Mouse (Mus musculus) midbrain, postnatal 0 days (tissue): ENCODE measurements around the gene I830077J02Rik. TPM values are rescaled to one million over a fixed set of nuclear protein-coding genes. Genes with fewer than 3 reads are reported as not detected.

Source experiments
- ATAC-seq: fragments of 200-750 bp; cut with Nextera tagmentation; 2 replicates; pipeline ENCODE4 v1.8.0; 2017; ENCODE audit warnings: moderate number of reproducible peaks, mild to moderate bottlenecking, moderate TSS enrichment, moderate library complexity; ENCODE audit not compliant: low FRiP score
- DNase-seq: peaks from one replicate; pipeline ENCODE4 v3.0.0-alpha.2; 2015; ENCODE audit warnings: low spot score
- H3K27ac ChIP-seq: fragments of 300-500 bp; sonication (generic); 2 replicates; pipeline ENCODE4 v1.5.1; 2014; ENCODE audit warnings: low read depth, mild to moderate bottlenecking, low read length, mixed read lengths
- H3K27me3 ChIP-seq: fragments of 300-500 bp; sonication (generic); 2 replicates; pipeline ENCODE4 v1.6.1; 2014; ENCODE audit warnings: low read length, control low read depth, mixed read lengths; ENCODE audit not compliant: insufficient read depth
- H3K36me3 ChIP-seq: fragments of 300-500 bp; sonication (generic); 2 replicates; pipeline ENCODE4 v1.6.1; 2014; ENCODE audit warnings: low read length, control low read depth, mixed read lengths; ENCODE audit not compliant: insufficient read depth
- H3K4me1 ChIP-seq: fragments of 300-500 bp; sonication (generic); 2 replicates; pipeline ENCODE4 v1.6.1; 2014; ENCODE audit warnings: mild to moderate bottlenecking, control low read depth, antibody characterized with exemption, low read length, mixed read lengths; ENCODE audit not compliant: insufficient read depth
- H3K4me2 ChIP-seq: fragments of 300-500 bp; sonication (generic); 2 replicates; pipeline ENCODE4 v1.6.1; 2014; ENCODE audit warnings: low read depth, mild to moderate bottlenecking, low read length, mixed read lengths; ENCODE audit not compliant: poor library complexity, severe bottlenecking
- H3K4me3 ChIP-seq: fragments of 300-500 bp; sonication (generic); 2 replicates; pipeline ENCODE4 v1.5.1; 2014; ENCODE audit warnings: low read depth, mild to moderate bottlenecking, low read length, moderate library complexity
- H3K9ac ChIP-seq: fragments of 300-500 bp; sonication (generic); replicated peaks from 2 replicates; pipeline ENCODE4 v1.6.1; 2014; ENCODE audit warnings: mild to moderate bottlenecking, low read length, moderate library complexity, mixed read lengths; ENCODE audit not compliant: poor library complexity, severe bottlenecking
- H3K9me3 ChIP-seq: fragments of 300-500 bp; sonication (generic); 2 replicates; pipeline ENCODE4 v1.6.1; 2016; ENCODE audit warnings: low read length, control low read depth
- CTCF ChIP-seq: IDR thresholded peaks from 2 replicates; pipeline ENCODE4 v1.5.1; 2016; ENCODE audit warnings: antibody characterized with exemption, mild to moderate bottlenecking
- WGBS: fragments of 180-500 bp; shearing (Covaris S2); extraction: QIAGEN DNeasy Blood & Tissue Kit; methylation state at CpG from one replicate; pipeline ENCODE4 v1.1.7; 2014; 5-methylcytosine and 5-hydroxymethylcytosine counted together
- polyA plus RNA-seq: library from polyadenylated mRNA; unstranded; fragments of >200 nt; fragmentation: Nextera tagmentation; extraction: Ambion mirVana; gene quantifications from 2 replicates; pipeline ENCODE4 v1.2.1, GENCODE M21; 2015
- total RNA-seq: library from RNA; depleted of rRNA; stranded (reverse); fragments of >200 nt; gene quantifications from 2 replicates; pipeline ENCODE4 v1.2.3, GENCODE M21; 2014

I830077J02Rik gene
- total and polyA plus RNA-seq, 2 experiments from 2014 or later: 0.25 to 1.0 TPM

DNA sequence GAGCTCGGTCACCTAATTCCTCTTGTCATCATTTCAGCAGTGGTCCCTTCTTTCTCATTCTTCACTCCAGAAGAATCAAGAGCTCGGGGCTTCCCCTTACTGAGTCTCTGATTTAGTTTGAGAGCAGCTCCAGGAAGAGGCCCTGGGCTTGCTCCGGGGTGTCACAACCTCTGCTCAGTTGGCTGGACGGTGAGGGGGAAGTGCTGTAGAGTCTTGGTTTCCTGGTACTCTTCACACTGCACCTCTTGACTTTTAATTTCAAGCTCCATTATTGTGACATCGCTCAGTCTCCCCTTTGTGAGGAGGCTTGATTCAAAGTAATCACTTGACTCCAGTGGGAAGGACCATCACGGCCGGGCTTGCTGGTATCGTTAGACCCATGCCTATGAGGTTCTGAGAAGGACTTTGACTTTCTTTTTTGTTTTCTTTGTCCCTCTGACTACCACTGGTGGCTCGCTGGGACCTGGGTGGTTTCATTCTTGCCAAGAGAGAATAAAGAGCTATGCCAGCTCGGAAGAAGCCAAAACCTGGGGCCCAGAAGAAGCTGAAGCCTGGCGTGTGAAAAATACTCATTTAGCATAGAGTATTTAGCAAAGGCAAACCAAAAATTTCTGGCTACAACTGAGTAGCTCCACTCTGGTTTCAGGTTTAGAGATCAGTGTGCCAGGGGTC lies 21.8 kb downstream of the I830077J02Rik start:
- Histone ChIP-seq H3K27me3 (no peaks in the 10 kb centered on the region), H3K4me3 (no peak overlapping the region), H3K27ac (no peak overlapping the region), H3K4me1 (no peaks in the 10 kb centered on the region), H3K36me3 (no peaks in the 10 kb centered on the region), H3K4me2 (no peak overlapping the region), H3K9me3 (no peaks in the 10 kb centered on the region), H3K9ac (no peak overlapping the region)
- ATAC-seq: no peak
- WGBS: 81% methylated on average over 11 of the region's 11 CpGs
- TF ChIP-seq CTCF: no peak
- DNase-seq: no peak

DNA sequence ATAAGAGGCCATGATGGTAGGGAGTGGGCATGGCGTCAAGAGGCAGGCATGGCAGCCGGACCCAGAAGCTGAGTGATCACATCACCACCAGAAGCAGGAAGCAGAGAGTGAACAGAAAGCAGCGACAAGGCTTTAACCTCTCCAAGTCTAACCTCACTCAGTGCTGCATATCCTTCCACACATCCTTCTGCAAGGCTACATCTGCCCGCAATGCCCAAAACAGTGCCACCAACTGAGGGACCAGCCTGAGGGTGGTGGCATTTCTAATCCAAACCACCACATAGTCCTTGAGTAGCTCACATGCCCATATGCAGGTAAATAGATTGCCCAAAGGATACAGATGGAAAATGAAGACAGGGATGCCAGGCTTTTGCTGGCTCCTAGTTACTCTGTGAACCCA lies 23.5 kb downstream of the I830077J02Rik start:
- H3K36me3 ChIP-seq: no peaks in the 10 kb centered on the region
- no peak overlapping the region for H3K4me3 ChIP-seq
- no peak for TF ChIP-seq CTCF
- no peak overlapping the region for H3K4me2 ChIP-seq
- H3K9ac ChIP-seq: no peak overlapping the region
- no peaks in the 10 kb centered on the region for H3K9me3 ChIP-seq
- no peak overlapping the region for H3K27ac ChIP-seq
- DNase-seq (no peak), ATAC-seq (no peak)
- WGBS: 95% methylated on average over 4 of the region's 4 CpGs
- no peaks in the 10 kb centered on the region for H3K4me1 ChIP-seq
- no peaks in the 10 kb centered on the region for H3K27me3 ChIP-seq

DNA sequence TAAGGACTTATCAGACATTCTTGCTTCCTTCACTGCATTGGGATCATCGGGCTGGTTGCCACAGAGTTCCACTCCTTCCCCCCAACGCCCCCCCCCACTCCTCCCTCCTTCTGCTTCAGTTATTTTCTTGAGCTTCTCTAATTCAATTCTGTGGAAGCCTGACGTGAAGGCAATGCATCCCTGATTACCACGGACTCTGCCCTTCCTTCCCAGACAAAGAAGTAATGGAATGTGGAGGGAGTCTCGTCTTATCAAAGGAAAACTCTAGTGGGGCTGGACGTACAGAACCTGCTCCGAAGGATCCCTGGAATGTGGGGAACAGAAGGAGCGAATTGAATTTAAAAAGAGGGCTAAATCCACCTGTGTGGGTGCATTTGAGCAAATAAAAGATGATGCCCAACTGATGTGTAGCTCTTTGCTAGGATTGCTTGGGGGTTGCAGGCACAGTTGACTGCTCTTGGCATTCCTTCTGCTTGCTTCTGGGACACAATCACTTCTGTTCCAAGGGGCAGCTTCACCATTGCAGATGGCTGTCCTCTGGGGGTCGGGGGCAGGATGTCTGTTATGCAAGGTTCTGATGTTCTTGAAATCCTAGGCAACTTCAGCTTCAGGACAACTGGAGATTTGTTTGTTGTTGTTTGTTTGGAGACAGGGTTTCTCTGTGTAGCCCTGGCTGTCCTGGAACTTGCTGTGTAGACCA lies 24.4 kb downstream of the I830077J02Rik start:
- no peaks in the 10 kb centered on the region for H3K27me3 ChIP-seq
- no peak overlapping the region for H3K9ac ChIP-seq
- no peaks in the 10 kb centered on the region for H3K9me3 ChIP-seq
- no peak for DNase-seq
- no peak overlapping the region for H3K4me2 ChIP-seq
- H3K4me1 ChIP-seq: no peaks in the 10 kb centered on the region
- H3K36me3 ChIP-seq: no peaks in the 10 kb centered on the region
- no peak for ATAC-seq
- no peak overlapping the region for H3K27ac ChIP-seq
- WGBS: 36% methylated on average over 9 of the region's 9 CpGs
- H3K4me3 ChIP-seq: no peak overlapping the region
- TF ChIP-seq CTCF: no peak

DNA sequence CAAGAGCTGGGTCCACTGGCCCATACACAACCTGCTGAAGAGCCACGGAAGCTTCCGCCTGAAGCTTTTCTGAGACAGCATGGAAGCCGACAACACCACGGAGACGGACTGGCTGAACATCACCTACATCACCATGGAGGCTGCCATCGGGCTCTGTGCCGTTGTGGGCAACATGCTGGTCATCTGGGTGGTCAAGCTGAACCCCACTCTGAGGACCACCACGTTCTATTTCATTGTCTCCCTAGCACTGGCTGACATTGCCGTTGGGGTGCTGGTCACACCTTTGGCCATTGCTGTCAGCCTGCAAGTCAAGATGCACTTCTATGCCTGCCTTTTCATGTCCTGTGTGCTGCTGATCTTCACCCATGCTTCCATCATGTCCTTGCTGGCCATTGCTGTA lies 27.7 kb downstream of the I830077J02Rik start:
- no peak for TF ChIP-seq CTCF
- Histone ChIP-seq H3K4me3 (no peak overlapping the region), H3K4me2 (no peak overlapping the region), H3K36me3 (no peaks in the 10 kb centered on the region), H3K9ac (no peak overlapping the region), H3K27me3 (no peaks in the 10 kb centered on the region), H3K4me1 (no peaks in the 10 kb centered on the region), H3K27ac (no peak overlapping the region), H3K9me3 (no peaks in the 10 kb centered on the region)
- DNase-seq: no peak
- WGBS: 96% methylated on average over 9 of the region's 9 CpGs
- no peak for ATAC-seq

DNA sequence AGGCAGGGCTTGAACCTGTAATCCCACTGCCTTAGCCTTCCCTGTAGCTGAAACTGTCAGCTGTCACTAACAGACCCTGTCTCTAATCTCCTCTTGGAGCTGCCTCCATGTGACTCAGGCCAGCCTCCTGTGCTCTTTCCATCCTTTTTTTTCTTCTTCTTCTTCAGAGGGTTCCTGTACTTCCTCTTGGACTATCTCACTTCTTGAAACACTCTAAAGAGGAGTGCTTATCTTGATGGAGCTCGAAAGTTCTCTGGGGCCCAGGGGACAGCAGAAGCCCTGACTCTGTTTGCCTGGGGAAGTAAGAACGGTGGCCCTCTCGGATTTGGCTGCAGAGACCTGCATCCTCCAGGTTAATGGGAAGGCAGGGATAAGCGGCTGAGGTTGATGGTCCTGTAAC lies 28.3 kb downstream of the I830077J02Rik start:
- ATAC-seq (no peak), DNase-seq (no peak)
- no peak for TF ChIP-seq CTCF
- Histone ChIP-seq H3K9me3 (no peaks in the 10 kb centered on the region), H3K27ac (no peak overlapping the region), H3K4me1 (no peaks in the 10 kb centered on the region), H3K9ac (no peak overlapping the region), H3K27me3 (no peaks in the 10 kb centered on the region), H3K4me3 (no peak overlapping the region), H3K36me3 (no peaks in the 10 kb centered on the region), H3K4me2 (no peak overlapping the region)
- 86% methylated on average over 4 of the region's 4 CpGs for WGBS

DNA sequence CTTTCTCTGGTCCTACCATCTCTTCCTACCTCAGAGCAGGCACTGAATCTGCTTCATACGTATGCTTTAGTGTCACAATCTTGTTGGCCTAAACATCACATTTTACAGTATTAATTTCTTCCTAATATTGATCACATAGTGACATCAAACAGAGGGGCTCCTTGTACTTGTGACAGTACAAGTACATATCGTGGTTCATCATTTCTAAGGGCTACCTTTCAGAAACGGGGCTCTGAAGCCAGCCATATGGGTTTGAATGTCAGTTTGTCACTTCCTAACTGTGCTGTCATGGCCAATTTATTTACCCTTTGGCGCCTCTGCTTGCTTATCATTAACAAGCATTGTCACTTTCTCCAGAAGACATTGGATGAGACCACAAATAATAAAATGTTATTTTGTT lies 31.0 kb downstream of the I830077J02Rik start:
- H3K9ac ChIP-seq: no peak overlapping the region
- WGBS: 73% methylated on average over 4 of the region's 4 CpGs
- no peak overlapping the region for H3K4me2 ChIP-seq
- H3K27me3 ChIP-seq: no peaks in the 10 kb centered on the region
- no peak overlapping the region for H3K4me3 ChIP-seq
- H3K4me1 ChIP-seq: no peaks in the 10 kb centered on the region
- no peaks in the 10 kb centered on the region for H3K9me3 ChIP-seq
- no peaks in the 10 kb centered on the region for H3K36me3 ChIP-seq
- ATAC-seq (no peak), DNase-seq (no peak)
- no peak for TF ChIP-seq CTCF
- H3K27ac ChIP-seq: no peak overlapping the region
